Mouse (Mus musculus) kidney, postnatal 10 days (tissue): ENCODE measurements around the gene Gm10974.

Experiments used
- DNase-seq: peaks from one replicate; pipeline ENCODE4 v3.0.0; 2021; ENCODE audit warnings: mixed read lengths

Gm10974 gene

GRCm38 (mm10) chr7:66365904-66366303 lies at the start of gene Gm10974:
Gm10974 (plus strand) TSS chr7:66365905.
- peak; percentile 68 for DNase-seq

- DNase-seq: no peak
Measured at GRCm38 (mm10) chr7:66318147-66318546, 47.6 kb upstream of the Gm10974 start.

- peak; percentile 75 for DNase-seq
Measured at GRCm38 (mm10) chr7:66320996-66321395, 44.7 kb upstream of the Gm10974 start.

GRCm38 (mm10) chr7:66323252-66324015 lies 42.3 kb upstream of the Gm10974 start:
- no peak for DNase-seq

- peak; percentile 61 for DNase-seq
Measured at GRCm38 (mm10) chr7:66325419-66326053, 40.2 kb upstream of the Gm10974 start.

GRCm38 (mm10) chr7:66327516-66327915 lies 38.2 kb upstream of the Gm10974 start:
- no peak for DNase-seq

- no peak for DNase-seq
Measured at GRCm38 (mm10) chr7:66330610-66331009, 35.1 kb upstream of the Gm10974 start.

GRCm38 (mm10) chr7:66332340-66332739 lies 33.4 kb upstream of the Gm10974 start:
- DNase-seq: no peak

- DNase-seq: no peak
Measured at GRCm38 (mm10) chr7:66333906-66334500, 31.7 kb upstream of the Gm10974 start.

- DNase-seq: no peak
Measured at GRCm38 (mm10) chr7:66336955-66337354, 28.8 kb upstream of the Gm10974 start.

- peak; percentile 18 for DNase-seq
Measured at GRCm38 (mm10) chr7:66339625-66340024, 26.1 kb upstream of the Gm10974 start.

GRCm38 (mm10) chr7:66340044-66340443 lies 25.7 kb upstream of the Gm10974 start:
- DNase-seq: no peak

- DNase-seq: peak; percentile 78
Measured at GRCm38 (mm10) chr7:66342323-66342722, 23.4 kb upstream of the Gm10974 start.

- DNase-seq: peak; percentile 53
Measured at GRCm38 (mm10) chr7:66342831-66343230, 22.9 kb upstream of the Gm10974 start.

GRCm38 (mm10) chr7:66343307-66343706 lies 22.4 kb upstream of the Gm10974 start:
- DNase-seq: no peak

GRCm38 (mm10) chr7:66346959-66347663 lies 18.6 kb upstream of the Gm10974 start:
- peak; percentile 32 for DNase-seq

GRCm38 (mm10) chr7:66348588-66348987 lies 17.1 kb upstream of the Gm10974 start:
- DNase-seq: no peak

GRCm38 (mm10) chr7:66349670-66350069 lies 16.0 kb upstream of the Gm10974 start:
- no peak for DNase-seq

- DNase-seq: no peak
Measured at GRCm38 (mm10) chr7:66351074-66351473, 14.6 kb upstream of the Gm10974 start.

GRCm38 (mm10) chr7:66354911-66355310 lies 10.8 kb upstream of the Gm10974 start:
- no peak for DNase-seq

GRCm38 (mm10) chr7:66355791-66356522 lies 9.7 kb upstream of the Gm10974 start:
- DNase-seq: no peak

GRCm38 (mm10) chr7:66358461-66358860 lies 7.2 kb upstream of the Gm10974 start:
- no peak for DNase-seq

GRCm38 (mm10) chr7:66359044-66359443 lies 6.7 kb upstream of the Gm10974 start:
- no peak for DNase-seq
